Mouse (Mus musculus) T-helper 17 cell (primary cell): Measurements from ENCODE around the gene Noxred1.

Source experiments
- in situ Hi-C, 2 experiments: fragments of 300-600 bp; cut with MboI, MseI; formaldehyde crosslinking; loops; 1 replicate in 1 of 2; 2 replicates in 1 of 2; pipeline ENCODE4 v1.15.1; 2025; ENCODE audit warnings: high pct_unique_total_duplicates in 2 of 2

Noxred1 gene

DNA sequence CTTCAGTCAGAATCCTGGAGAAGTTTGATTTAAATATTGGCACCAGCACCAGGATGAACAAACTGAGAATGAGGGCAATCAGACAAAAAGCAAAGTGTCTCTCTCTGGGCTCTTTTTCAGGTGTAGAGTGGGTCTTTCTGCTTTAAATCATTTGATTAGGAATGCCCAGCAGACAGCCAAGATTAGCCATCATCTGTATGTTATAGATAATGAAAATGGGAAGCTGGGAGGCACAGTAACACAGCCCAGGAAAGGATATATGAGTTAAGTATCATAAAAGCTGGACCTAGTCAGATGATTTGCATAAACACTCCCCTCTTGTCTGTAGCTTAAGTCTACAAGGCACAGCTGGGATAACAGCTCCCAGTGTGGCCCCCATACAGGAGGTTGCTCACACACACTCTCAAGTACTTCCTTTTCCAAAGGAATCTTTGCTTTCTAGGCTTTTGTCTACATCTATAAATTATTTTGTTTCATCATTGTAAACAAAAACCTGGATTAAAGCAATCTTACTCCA lies 8.1 kb downstream of the Noxred1 start:
- in situ Hi-C loops: no loop called here

GRCm38 (mm10) chr12:87229633-87230032 lies 8.9 kb downstream of the Noxred1 start:
- in situ Hi-C loops: no loop called here

GRCm38 (mm10) chr12:87226801-87227200 lies 11.7 kb downstream of the Noxred1 start:
- in situ Hi-C loops: no loop called here

GRCm38 (mm10) chr12:87224950-87225349 lies 13.6 kb downstream of the Noxred1 start:
- in situ Hi-C loops: no loop called here

GRCm38 (mm10) chr12:87219362-87219761 lies 19.2 kb downstream of the Noxred1 start:
- in situ Hi-C loops: no loop called here

DNA sequence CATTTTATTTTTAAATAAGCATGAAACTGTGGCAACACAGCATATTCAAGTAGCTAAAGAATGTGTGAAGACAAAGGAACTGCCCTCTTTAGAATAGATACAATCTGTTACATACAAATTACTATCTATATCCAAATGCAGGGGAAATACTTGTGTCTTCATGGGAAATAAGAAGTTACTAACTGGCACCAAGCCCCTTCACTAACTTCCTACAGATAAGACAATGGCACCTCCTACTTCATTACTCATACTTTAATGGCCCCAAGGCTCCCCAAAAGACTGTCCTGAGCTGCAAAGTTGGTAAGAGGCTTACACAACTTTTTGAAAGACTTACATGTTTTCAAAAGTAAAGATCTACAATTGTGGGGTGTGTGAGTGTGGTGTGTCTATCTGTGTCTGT lies 20.9 kb downstream of the Noxred1 start:
- in situ Hi-C loops: no loop called here

- in situ Hi-C loops: no loop called here
Observed at GRCm38 (mm10) chr12:87216053-87216452, 22.5 kb downstream of the Noxred1 start.

DNA sequence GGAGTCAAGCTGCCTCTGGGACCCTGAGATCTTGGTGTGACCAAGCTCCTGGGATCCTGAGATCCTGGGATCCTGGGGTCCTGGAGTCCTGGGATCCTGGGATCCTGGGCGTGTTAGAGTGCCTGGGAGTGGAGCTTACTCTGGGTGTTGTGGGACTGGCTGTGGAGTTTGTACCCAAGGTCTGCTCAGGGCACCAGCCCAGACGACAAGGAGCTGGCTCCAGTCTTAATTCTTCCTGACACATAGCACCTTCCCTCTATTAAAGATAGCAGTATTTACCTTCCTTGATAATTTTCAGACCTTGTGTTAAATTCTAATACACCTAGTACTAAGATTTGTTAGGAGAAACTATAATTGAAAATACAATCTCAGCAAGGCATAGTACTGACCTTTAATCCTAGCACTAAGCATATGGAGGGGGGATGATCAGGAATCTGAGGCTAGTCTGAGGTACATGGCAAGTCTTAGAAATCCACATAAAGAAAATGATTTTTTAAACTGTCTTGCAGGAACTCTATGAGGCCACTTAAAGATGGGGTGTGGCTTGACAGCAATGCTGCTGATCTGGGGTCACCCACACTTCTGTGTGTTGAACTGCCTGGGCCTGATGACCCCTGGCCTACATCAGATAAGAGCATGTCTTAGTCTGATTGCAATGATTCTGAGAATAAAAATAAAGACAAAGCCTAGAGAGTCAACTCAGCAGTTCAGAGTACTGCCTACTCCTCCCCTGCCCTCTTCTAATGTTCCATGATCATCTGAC lies 25.5 kb downstream of the Noxred1 start:
- in situ Hi-C loops: no loop called here

DNA sequence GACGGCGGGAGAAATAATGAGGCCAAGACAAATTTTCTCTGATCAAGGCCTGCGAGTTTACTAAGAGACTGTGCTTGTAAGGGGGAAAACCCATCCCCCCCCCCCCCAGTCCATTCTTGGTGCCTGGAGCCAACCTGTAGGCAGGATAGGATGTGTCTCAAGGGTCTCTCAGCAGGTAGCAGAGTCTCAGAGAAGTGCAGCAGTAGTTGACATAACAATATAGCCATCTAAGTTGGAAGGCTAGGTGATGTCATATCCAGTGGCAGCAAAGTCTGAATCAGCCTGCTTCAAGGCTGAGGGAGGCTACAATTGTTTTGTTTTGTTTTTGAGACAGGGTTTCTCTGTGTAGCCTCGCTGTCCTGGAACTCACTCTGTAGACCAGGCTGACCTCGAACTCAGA lies 32.7 kb downstream of the Noxred1 start:
- in situ Hi-C loops: loop anchor here in 1 of 2 experiments (5.0 to 10.0 kb wide), 2 partner anchors 1213 to 1791 kb away; no protein-coding TSS in a partner anchor

GRCm38 (mm10) chr12:87201694-87202093 lies 36.8 kb downstream of the Noxred1 start:
- in situ Hi-C loops: loop anchor here (5.0 to 10.0 kb wide), 2 partner anchors 34 to 1787 kb away; no protein-coding TSS in a partner anchor

DNA sequence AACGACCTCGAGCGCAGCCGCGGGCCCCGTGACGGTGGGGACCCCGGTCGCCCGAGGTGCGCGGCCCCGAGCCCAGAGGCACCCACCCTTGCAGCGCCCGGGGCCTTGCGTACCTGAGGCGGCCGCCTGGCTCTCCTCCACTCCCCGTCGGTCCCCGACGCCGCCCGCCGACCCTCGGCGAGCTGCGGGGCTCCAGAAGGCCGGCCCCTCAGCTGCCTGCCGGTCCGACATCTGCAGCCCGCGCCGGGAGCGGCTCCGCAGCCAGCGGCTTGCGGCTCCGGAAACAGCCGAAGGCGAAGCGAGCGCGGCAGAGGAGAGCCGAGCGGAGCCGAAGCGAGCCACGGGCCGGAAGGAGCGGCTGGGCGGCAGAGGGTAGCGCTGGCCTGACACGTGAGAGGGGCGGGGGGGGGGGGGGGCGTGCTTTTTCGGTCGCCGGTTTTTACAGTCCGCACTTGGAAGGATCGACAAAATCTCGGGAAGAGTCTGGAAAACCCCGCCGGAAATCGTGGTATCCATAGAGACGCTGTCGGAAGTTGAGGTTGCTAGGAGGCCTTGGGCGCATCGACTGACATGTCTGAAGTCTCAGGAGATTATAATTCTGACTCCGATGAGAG lies 38.5 kb downstream of the Noxred1 start, which contains the start of gene Tmed8:
Gene Tmed8 (minus strand): TSS at position 482 of the 614 bp plus-strand sequence.
- in situ Hi-C loops: loop anchor here (5.0 to 10.0 kb wide), 2 partner anchors 33 to 1785 kb away; no protein-coding TSS in a partner anchor

DNA sequence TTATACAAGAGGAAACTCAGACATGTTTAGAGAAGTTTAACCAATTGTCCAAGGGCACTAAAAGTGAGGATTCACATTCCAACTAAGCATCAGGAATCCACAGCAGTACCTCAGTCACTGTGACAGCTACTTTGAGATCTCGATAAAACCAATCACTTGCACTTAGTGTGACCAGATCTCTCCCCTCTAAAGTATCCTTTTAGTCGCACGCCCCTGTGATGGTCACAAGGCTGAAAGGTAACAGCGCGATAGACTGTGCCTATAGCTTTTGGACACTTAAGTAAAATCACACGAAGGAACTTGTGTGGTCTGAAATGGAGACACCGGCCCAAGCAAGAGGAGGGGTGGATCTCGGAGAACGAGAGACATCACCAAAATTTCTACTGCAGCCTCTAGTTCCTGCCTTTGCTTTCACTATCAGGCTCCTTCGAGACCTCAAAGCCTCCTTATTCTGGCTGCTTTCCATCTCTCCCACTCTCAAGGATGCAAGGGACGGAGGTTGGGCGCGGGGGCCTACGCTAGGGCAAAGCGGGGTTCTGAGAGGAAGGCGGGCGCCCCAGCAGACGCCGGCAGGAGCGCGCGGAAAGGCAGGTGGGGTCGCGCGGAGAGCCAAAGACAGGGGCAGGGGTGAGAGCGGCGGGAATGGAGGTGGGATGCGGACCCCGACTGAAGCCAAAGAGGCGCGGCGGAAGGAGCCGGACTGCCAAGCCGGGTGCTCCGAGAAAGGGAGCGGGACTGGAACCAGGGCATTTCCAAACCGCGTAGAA lies 39.1 kb downstream of the Noxred1 start, which contains the start of gene Samd15:
Gene Samd15 (plus strand): TSS at position 518 of the 767 bp plus-strand sequence.
- in situ Hi-C loops: no loop called here

GRCm38 (mm10) chr12:87198792-87199191 lies 39.7 kb downstream of the Noxred1 start:
- in situ Hi-C loops: no loop called here

DNA sequence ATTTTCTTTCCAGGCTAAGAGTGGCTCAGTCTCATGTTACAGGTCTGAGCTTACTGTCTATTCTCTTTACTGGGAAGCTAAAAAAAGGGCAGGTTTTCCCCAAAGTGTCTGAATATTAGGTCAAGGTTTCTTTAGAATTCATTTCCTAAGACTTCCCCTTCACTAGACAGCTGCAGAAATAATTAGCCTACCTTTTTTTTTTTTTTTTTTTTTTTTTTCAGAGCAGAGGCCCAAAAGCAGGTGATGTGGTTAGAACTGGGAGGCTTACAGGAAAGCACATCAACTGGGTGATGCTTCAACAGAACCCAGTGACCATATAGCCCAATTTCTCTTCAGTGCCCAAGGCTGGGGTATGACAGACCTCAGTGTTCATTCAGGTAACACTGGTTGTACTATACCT lies 42.2 kb downstream of the Noxred1 start:
- in situ Hi-C loops: no loop called here

GRCm38 (mm10) chr12:87195069-87195468 lies 43.5 kb downstream of the Noxred1 start:
- in situ Hi-C loops: no loop called here

DNA sequence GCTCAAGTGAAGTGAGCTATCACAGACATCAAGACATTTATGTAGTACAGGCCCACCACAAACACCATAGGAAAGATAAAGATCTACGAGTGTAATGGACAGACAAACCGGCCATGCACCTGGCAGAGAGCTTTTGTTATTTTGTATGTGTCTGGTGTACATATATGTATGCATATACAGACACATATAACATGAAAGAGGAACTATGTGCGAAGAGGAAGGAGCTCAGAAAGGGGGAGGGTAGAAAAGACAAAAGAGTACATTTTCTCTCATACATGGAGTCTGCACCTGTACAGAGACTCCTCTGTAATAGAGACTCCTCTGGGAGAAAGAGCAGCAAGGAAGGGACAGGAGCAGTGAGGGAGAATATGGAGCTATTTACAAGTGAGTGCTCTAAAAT lies 45.5 kb downstream of the Noxred1 start:
- in situ Hi-C loops: no loop called here

- in situ Hi-C loops: no loop called here
Observed at GRCm38 (mm10) chr12:87177631-87178030, 60.9 kb downstream of the Noxred1 start.

- in situ Hi-C loops: no loop called here
Observed at GRCm38 (mm10) chr12:87175194-87175946, 63.2 kb downstream of the Noxred1 start.
